Mouse (Mus musculus) mouse embryonic stem cell (cell line): ENCODE results near the gene Igfbp4.

ENCODE experiments used
- in situ Hi-C, 2 experiments: fragments of 300-500 bp; cut with MboI; formaldehyde crosslinking; loops; 1 replicate in 1 of 2; 3 replicates in 1 of 2; pipeline ENCODE4 v1.14.3; 2019 to 2020; ENCODE audit warnings: low sequenced_read_pairs in 2 of 2, low pct_unique_long_range_greater_than_20kb in 1 of 2, mixed read lengths in 1 of 2; ENCODE audit not compliant: unreplicated experiment in 1 of 2

The Igfbp4 gene

DNA sequence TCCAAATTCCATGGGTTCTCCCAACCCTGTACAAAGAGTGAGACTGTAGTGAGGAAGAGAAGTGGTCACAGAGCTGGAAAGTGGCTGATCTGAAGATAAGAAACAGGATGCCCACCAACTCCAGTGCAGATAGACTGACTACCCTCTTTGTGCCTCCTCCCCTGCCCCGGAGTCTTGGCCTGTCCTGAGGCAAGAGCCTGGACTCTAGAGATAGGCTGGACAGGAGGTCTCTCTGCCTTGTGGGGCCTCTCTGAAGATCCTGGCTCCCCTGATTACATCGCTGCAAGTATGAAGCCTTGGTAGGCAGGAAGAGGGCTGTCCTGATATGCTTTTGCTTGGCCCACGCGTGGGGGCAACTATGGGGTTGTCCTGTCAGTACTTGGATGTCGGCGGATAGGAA lies 4.8 kb upstream of the Igfbp4 start:
- in situ Hi-C loops: loop anchor here in 1 of 2 experiments (10.0 kb wide), 1 partner anchor 79 kb away; no protein-coding TSS in a partner anchor

DNA sequence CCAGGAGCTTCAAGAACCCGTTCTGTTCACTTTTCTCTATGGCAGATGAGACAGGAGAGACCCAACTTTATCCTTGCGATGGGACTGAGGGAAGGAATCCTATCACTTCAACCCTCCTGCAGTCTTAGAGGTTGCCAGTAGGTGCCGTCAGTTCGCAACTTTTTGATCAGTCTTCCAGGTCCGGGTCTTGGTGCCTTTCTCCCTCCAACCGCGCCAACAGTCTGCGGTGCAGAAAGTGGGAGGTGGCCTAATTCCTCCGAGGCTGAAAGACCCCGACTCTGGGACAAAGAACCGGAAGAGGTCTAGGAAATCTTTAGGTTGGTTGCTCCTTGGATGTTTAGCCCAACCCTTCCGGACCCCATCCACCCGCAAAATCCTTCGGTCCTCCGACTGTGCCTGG lies 1.3 kb upstream of the Igfbp4 start:
- in situ Hi-C loops: loop anchor here in 1 of 2 experiments (10.0 kb wide), 1 partner anchor 75 kb away; no protein-coding TSS in a partner anchor

DNA sequence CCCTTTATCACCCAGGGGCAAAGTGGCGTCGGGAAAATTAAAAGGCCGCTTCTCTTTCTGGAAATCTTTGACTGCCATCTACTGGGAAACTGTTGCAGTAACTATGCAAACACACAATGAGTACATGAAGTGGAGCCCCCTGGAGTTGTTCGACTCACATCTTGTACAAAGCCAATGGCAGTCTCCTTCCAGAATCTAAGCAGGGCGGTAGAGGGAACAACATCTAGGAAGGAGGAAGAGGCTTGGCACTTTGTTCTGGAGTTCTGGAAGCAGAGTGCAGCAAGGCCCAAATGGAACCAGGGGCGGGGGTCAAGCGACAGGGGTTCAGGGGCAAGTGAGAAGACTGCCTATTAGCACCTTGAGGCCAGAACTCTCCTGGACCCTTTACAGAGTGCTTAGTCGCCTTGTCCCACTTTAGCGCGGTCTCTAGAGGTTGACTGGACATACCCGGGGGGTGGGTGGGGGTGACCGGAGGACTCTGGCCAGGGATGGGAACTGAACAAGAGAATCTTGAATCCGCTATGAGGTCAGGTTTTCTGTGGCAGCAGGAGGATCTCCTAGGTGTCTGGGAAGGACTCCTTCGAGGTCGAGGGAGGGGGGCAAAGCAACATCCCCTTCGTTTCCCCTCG lies 584 bp upstream of the Igfbp4 start:
- in situ Hi-C loops: no loop called here

DNA sequence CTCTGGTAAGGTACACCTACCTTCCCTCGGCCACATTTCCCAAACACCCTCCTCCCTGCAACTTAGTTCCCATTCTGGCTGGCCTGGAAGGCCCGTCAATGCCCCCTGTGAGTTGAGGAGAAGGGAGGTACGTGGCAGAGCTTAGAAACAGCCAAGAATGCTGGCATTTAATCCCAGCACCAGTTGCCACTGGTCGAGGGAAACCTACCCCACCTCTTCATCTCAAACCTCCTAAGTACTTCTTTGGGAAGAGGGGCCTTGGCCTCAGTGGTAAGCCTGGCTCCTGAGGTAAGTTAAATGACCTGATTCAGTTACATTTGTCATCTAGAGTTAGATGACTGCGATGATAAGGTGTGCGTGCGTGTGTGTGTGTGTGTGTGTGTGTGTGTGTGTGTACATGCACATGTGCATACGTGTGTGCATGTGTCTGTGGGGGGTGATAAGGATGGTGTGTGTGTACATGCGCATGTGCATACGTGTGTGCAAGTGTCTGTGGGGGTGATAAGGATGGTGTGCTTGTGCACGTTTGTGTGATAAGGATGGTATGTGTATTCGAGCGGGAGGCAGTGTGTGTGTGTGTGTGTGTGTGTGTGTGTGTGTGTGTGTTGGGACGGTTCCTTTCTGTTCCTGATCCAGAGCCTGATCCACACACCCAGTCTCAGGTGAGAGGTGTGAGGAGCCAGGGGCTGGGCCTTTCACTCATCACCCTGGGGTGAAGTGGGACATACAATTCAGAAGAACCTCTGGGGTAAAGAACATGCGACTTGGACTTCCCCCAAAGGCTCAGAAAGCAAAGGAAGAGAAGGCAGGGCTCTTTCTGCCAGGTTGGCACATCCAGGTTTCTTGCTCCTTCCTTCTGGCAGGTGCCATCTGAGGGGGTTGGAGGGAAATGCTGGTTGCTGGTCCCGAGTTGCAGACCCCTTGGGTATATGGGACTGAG lies 1.1 kb downstream of the Igfbp4 start:
- in situ Hi-C loops: no loop called here

DNA sequence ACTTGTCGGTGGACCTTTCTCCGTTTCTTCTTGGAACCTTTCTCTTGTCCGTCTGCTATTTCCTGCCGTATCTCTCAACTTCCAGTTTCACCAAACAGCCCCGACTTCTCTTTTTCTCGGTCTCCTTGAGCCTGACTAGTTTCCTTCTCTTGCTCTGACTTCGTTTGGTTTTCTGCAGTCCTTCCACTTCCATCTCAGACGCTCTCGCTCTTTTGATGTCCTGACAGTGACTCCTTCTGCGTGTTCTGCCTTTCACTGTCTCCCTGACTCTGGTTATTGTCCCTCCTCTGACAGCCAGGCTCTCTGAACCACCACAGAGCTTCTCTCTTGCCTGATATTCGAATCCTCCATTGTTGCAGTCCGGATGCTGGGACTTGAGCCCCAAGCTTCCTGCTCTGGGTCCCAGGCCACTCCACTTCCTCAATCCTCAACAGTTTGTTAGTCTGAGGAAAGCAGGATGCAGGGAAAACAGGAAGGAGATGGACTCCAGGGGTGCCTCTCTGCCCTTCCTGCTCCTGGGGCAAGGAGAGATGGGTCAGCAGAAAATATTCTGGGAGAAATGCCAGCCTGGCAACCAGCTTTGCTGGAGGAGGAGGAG lies 1.9 kb downstream of the Igfbp4 start:
- in situ Hi-C loops: no loop called here

DNA sequence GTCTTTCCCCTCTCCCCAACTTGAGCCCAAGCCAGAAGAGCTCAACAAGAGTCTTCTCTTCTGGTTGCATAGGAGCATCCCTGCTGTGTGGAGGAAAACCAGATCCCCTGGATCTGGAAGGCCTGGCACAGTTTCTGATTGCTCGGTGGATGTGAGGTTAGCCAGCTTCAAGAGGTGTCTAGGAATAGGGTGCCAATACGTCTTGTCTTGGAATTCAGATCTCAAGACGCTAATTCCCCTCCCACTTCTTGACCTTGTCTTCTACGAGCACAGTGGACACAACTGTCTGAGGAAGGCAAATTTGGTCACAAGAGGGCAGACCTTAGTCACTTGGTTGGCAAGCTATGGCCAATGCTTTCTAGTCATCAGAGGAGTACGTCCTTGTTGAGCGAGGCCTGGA lies 2.6 kb downstream of the Igfbp4 start:
- in situ Hi-C loops: no loop called here

DNA sequence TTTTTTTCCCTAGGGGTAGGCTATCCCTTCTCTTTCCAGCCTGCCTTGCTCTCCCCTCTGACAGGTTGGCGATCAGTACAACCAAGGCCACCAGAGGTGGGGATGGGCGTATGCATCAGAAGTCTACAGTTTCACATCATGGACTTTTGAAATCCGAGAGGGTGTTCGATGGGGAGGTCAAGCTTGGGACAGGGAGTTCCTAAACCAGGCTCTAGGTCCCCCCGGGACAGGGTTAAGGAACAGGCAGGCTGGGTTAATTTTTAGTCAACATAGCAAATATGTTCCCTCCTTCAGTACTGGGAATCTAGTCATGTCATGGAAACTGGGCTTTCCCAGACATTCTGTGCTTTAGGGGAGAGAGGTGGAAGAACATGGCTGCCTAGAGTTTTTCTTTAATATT lies 3.3 kb downstream of the Igfbp4 start:
- in situ Hi-C loops: no loop called here

DNA sequence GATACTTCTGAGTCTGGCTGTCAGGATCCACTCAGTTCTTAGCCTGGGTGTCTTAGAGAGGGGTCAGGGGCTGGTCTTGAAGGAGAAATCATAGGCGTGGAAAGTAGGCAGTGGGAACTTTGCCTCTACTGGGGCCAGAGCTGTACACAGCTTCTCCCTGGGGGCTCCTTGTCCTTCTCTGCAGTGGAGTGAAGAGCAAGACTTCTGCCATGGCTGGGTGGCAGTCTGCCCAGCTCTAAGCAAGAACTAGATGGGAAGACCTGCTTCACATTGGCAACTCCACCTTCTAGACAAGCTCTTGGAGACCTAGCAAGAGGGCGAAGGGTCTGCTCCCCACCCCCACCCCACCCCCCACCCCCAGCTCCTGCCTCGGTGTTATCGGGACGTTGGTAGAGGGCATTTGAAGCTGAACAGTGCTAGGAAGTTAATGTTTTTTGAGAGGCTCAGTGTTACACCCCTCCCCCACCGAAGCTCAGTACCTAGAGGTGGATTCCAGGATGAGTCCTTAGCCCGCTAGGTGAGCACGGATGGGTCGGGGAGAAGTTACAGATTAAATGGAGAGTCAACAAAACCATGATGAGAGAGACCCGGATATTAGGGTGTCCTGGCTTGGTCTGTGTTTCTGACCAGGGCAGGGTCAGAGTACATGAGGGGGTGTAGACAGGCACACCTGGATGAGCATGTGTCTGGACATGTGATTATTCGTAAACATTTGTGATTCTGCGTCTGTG lies 4.3 kb downstream of the Igfbp4 start:
- in situ Hi-C loops: no loop called here

DNA sequence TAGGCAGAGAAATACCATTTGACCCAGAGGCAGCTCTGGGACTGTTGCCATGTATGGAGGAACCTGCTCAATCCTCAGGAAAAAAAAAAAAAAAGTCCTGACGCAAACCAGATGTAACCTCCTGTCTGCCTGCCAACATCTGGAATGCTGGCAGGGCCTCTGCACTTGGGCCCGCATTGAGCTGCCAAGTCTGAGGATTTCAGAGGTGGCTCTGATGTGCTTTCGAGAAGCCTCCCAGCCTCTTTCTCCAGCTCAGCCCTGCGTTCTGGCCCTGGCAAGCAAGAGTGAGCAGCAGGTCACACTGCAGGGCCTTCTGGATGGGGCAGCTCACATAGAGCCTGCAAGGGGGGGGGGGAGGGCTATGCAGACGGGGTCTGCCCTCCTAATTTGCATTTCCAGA lies 6.1 kb downstream of the Igfbp4 start:
- in situ Hi-C loops: no loop called here

DNA sequence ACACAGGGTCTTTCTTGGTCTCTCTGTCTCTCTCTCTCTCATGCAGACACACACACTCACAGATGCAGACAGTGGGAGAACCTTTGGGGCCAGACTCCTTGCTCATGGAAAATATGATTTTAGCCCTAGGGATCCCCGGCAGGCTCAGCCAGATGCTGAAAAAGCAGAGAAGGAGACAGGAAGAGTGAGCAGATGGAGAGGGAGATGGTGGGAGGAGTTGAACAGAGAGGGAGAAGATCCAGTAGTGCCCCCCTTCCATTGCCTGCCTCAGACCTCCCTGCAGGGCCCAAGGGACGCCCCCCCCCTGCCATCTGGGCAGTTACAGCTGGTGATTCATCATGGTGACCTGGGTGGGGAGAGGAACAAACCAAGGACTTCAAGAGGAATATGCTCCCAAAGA lies 6.6 kb downstream of the Igfbp4 start:
- in situ Hi-C loops: no loop called here

DNA sequence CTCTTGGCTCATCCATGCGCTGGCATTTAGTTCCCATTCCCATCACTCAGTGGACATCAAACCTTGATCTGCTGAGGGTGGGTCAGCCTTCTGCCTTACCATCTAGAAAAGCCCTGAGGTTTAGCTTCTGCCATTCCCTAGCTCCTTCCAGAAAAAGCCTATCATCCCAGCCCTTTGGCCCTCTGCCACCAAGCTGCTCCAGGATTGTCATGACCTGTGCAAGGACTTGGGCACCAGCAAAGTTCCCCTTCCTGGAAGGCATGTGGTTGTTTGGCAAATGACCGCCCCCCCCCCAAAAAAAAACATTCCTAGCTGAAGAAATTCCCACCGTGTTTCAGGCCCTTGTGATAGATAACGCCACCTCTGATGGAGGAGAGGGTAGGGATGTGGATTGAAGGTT lies 14.1 kb downstream of the Igfbp4 start:
- in situ Hi-C loops: no loop called here

DNA sequence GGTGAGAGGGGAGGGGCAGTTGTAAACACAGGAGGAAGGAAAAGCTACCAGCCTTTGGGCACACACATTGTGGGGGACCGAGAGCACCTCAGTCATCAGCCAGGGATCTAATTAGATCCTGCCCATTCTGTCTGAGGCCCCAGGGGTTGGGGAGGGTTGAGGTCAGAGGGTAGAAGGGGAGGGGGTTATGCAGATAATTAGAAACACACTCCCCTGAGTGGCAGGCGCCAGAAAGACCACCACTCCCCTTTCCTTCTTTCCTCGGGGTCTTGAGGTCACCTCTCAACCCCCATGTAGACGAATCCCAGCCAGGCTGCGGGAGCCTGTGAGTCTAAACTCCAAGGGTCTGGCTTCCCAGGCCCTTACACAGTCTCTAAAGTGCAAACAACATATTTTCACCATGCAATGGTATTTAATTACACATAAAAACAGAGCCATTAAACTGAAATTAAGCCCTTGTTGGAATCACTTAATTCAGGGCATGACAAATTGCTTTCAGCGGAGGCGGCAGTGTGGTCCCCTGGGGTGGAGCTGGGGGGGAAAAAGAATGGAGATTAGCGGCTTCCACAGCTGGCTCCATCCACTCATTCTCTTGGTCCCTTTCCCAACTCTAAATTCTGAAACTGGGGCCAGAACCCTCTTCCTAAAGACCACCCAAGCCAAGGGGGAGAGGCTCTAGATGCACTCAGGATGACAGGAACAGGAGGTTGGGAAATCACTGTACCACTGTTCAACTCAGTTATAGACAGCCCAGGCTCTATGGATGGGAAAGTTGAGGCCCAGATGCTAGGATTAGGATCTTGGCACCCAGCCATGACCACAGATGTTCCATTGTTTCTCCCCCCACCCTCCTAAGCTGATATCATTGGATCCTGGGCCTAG lies 14.8 kb downstream of the Igfbp4 start:
- in situ Hi-C loops: no loop called here

DNA sequence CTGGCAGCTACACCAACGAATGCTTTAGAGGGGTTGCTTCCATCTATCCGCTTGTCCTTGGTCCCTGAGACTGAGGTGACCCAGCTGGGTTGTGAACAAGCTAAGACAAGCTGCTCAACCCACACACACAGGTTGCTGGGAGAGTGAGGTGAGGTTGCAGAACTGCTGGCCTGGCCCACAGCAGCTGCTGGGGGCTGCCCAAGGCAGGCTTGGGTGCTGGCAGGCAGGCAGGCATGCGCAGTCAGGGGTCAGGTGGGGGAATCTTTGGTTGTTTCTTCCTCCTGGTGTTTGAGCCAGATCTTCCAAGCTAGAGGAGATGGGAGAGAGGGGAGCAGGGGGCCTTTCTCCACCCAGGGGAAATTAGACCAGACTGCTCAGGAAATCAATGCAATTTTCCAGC lies 19.4 kb downstream of the Igfbp4 start:
- in situ Hi-C loops: no loop called here

DNA sequence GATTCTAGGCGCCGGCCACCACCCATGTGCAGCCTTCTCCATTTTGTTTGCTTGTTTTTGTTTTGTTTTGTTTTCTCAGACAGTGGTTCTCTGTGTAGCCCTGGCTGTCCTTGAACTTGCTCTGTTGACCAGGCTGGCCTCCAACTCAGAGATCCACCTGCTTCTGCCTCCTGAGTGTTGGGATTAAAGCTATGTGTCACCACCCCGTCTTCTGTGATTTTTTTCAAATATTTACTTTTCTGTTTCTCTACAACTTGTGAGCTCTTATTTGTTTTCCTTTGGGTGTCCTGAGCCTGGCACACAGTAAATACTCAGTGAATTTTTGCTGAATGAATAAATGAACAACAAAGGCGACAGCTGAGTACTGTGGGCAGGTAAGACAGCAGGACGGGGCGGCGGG lies 21.6 kb downstream of the Igfbp4 start:
- in situ Hi-C loops: no loop called here

DNA sequence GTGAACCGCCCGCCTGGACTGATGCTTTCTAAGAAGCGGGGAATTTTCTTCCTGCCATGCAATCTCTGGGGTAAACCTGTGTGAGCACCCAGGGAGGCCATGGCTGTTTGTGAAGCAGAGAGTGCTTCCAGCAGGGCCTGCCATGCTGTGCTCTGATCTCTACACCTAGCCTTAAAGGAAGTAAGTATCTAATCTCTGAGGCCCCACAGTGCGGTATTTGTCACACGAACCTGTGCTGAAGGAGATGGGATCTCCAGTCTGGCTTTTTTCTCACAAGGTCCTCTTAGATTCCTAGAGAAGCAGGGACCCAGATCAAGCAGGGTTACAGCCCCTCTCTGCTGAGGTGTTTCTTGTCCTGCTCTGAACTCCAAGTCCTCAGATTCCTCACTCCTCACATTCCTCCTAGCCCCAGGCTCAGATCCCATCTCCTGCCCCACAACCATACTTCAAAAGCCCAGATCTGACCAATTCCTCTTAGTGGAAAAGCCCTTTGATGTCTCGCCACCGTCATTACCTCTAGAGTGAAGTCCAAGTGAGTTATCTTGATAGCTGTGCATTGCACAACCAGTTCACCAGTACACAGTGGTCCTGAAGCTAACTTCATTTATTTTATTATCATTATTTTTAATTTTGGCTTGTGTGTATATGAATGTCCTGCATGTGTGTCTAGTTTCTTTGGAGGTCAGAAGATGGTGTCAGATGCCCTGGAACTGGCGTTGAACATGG lies 22.5 kb downstream of the Igfbp4 start:
- in situ Hi-C loops: no loop called here

DNA sequence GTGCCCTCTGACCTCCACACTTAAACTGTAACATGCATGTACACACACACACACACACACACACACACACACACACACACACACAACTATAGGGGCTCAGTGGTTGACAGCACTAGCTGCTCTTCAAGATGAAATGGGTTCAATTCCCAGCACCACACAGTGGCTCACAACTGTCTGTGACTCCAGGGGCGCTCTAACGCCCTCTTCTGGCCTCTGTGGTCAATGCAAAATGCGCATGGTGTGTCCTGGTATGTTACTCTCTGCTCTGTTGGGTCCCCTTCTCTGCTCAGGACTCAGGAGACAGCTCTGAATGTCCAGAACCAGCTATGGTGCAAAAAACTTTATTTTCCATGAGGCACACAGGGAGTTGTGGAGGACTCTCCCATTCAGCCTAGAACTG lies 24.3 kb downstream of the Igfbp4 start:
- in situ Hi-C loops: no loop called here

DNA sequence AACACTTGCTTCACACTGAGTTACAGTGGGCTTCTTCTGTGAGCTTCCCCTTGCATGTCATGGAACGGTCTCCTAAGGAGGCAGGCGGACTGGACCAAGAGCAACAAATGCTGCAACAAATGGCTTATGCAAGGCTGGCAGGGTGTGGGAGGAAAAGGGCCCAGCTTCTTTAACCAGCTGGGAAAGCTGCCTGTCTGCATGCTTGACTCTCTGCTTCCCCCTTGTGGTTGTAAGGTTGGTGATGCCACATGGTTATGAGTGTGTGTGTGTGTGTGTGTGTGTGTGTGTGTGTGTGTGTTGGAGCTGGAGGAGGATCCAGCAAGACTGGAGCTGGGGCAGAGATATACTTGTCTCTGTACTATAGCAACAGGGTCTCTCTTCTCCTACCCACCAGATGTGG lies 24.9 kb downstream of the Igfbp4 start:
- in situ Hi-C loops: no loop called here
